Mouse (Mus musculus) left cerebral cortex, adult 8-10 months (tissue): ENCODE results near the gene Ephb3. TPM values are rescaled to one million over a fixed set of nuclear protein-coding genes. Genes with fewer than 3 reads are reported as not detected.
"Not testable (repeated sequence)": the region's sequence is repeated elsewhere in the genome, so short reads cannot be mapped to it uniquely, and the experiment has no call there.

Experiments
- DNase-seq, 2 experiments: peaks; one replicate each; pipeline ENCODE4 v3.0.0; 2022; ENCODE audit warnings: low spot score in 2 of 2
- total RNA-seq, 4 experiments: library from RNA; stranded (reverse); gene quantifications; 2 replicates each; pipeline ENCODE4 v1.2.4; 2022

Ephb3 gene
- total RNA-seq, result 10 to 100 TPM; 18.4 to 21.0 (median 19.9) TPM

DNA sequence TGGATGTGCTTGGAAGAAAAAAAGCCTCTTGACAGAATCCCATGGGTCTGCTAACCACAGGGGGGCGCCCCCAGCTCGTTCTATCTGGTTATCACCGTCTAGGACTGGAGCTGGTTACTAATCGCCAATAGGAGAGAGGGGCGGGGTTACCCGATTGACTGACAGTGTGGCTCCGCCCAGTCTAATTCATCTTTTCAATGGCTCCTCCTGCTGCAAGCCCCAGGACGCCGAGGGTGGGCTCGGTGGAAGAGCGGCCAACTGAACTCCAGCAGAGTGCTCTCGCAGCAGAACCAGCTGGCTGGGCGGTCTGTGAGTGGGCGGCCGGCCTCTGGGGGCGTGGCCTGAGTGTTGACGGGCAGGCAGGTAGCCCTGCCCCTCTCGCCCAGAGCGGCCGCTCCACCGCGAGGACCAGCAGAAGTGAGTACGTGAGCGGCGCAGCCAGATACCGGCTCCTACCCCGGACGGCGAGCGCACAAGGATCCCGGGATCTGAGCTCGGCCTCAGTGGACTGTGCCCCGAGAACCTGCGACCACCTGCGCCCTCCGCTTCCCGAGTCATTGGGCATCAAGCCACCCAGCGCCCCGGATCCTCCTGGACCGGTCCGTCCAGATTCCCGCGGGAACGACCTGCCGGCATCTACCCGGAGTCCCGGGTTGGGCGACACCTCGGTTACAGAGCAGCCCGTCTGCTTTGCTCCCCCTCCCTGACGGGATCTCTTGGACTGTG, at the start of gene Ephb3:
Gene Ephb3 (plus strand): TSS at position 389 of the 726 bp plus-strand sequence.
- DNase-seq, result peak; percentile 96 to 100

DNA sequence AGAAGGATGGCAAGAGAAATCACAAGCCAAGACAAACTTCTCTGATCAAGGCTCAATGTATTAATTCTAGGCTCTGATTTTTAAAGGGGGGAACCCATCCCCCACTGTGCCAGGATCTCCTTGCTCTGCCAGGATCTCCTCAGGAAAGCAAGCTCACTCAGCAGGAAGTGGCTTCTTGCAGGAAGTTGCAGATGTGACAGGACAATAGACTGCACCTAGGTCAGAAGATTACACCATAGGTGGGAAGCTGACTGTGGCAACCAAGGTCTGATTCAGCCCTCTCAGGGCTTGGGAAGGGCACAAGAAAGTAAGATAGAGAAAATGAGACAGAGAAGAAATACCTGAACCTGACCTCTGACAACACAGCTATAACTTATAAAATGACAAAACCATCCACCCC, 48.3 kb upstream of the Ephb3 start:
- not testable (repeated sequence) for DNase-seq

DNA sequence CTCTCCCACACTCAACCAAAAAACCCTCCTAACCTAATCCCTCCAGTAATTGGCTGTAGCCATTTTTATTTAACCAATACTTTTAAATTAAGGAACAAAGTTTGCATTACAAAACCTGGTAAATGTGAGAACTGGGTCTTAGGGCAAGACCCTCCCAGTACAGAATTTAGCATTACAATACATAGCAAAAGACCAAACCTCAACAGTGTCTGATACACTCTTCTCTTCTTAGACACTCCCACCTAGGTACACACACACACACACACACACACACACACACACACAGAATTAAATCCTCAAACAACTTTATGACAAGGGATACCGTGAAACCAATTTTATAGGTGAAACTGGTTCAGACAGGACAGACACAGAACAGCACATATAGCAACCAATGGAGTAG, 45.3 kb upstream of the Ephb3 start:
- DNase-seq, result not testable (repeated sequence)

DNA sequence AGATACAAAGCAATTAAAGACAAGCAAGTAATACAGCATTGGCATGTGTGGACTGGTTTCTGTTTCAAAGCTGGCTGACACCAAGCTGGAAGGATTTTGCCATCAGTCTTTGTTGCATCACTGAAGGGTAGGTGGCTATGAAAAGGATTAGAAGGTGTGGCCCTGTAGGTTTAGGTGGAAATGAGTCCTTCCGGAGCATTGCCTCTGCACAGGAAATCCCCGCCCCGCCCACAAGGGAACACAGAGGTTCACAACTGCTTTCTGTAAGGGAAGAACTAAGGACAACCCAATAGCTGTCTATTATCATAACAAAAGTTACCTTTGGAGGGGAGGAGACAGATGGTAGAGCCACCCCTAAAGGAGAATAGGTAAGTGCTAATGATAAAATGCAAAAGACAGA, 41.1 kb upstream of the Ephb3 start:
- DNase-seq, result not testable (repeated sequence)

DNA sequence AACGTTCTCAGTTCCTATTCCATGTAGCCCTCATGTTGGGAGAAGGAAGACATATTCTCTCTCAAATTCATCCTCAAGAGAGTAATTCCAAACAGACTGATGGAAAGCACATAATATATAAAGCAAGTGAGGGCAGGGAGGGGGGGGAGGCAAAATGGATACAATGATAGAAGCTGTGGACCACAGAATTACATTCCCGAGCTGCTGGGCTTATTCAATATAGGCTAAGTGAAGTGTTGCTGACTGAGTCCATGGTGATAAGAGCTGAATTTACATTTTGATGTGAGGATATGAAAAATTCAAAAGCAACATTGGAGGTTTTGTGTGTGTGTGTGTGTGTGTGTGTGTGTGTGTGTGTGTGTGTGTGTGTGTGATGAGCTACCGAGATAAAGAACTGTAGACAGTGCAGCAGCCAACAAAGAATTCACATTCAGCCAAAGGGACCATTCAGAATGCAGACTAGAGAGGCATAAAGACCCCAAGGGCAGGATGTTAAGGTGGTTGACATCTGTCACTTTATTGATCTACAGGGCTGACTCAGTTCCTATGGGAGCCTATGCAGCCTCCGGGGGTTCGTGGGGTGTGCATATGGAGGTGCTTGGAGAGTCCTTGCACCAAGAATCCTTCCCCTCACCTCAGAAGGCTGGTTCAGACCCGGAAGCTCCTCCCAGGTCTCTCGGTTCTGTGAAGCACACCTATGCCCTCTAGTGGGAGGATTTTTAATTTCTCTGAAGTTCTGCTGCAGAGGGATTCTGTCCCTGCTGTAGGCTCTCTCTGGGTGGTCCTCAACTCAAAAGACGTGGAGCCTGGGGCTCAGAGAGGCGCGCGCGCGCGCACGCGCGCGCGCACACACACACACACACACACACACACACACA, 39.0 kb upstream of the Ephb3 start:
- DNase-seq, result not testable (repeated sequence)

DNA sequence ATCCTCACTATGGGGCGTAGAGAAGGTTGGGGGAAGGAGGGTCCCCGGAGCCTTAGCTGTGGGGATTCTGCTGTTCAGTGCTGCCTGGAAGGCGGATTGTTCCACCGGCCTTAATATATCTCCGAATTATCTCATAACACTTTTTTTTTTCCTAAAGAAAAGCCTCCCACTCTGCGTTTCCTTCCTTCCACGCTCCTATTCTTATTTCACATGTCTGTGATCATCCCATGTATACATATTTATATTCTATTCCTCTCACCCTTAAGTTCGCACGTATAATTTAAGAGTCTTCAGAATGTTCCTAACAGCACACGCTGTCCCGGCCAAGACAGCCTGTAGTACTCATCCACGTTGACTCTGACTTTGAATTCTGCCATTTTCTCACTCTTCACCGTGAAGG, 35.8 kb upstream of the Ephb3 start:
- DNase-seq, result no peak

DNA sequence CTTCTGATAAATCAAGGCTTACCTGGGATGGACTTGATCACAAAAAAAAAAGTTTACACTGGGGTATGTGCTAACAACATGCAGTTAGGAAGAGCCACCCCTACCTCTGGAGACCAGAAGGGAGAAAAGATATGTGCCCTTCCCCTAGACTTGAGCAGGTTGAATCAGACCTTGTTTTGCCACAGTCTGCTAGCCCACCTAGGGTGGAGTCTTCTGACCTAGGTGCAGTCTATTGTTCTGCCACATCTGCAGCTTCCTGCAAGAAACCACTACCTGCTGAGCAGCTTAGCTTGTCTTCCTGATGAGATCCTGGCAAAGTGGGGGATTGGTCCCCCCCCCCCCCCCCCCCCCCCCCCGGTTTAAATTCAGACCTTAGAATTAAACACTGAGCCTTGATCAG, 29.3 kb upstream of the Ephb3 start:
- DNase-seq, result no peak

DNA sequence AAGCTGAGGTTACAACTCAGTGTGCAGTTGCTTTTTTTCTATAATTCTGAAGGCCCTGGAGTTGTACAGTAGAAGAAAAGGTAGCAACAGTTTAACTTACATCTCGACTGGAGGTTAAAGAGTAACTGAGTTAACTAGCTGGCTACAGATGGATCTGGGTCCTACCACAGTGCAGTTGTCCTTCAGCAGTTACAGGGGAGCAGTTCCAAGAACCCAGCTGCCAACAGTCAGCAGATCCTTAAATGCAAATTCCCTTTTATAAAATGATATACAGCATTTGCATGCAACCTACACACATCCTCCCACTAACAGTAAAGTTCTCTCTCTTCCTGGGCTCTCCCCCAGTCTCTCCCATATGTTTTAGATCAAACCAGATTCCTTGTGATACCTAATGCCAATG, 22.4 kb upstream of the Ephb3 start:
- peak in 1 of 2 experiments; percentile 74 for DNase-seq

DNA sequence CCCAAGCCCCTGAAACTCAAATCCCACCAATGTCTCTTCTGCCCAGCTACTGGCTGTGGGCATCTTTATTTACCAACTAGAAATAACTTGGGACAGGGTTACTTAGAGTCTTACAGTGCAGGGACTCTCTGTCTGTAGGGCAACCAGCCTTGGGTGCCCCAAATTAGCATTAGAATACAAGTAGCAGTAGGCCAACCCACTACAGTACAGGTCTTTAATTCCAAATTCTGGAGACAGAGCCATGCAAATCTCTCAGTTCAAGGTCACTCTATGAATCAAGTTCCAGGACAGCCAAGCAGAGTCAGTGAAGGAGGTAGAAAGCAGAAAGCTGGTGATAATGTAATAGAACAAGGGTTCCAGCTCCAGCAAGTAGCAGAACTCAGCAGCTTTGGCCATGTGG, 19.9 kb upstream of the Ephb3 start:
- no peak for DNase-seq

DNA sequence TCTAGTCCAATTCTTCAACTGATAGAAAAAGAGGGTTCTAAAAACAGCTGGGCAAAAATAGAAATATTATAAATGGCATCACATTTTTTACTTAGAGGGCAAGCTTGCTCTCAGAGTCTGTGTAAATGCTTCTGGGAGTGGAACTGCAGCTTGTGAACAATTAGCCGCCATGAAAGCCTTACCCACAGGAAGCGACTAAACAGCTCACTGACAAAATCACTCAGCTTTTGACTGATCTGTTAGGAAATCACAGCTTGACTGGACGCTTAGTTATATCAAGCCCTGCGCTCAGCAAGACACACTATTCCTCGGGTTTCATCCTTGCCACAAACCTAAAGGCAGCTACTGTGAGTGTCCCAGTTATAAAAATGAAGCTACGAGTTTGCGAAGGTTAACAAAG, 17.0 kb upstream of the Ephb3 start:
- no peak for DNase-seq

DNA sequence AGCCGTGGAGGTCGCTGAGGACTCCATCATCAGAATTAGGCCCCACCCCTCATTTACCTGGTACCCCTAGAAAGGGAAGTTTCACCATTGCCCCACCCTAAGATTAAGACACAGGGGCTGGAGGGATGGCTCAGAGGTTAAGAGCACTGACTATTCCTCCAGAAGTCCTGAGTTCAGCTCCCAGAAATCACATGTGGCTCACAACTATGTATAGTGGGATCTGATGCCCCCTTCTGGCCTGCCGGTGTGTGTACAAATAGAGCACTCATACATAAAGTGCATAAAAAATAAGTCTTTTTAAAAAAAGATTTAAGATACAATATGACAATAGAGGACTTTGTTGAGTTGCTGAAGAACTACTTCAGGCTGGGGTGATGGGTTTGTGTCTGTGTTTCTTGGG, 16.2 kb upstream of the Ephb3 start:
- DNase-seq, result no peak

DNA sequence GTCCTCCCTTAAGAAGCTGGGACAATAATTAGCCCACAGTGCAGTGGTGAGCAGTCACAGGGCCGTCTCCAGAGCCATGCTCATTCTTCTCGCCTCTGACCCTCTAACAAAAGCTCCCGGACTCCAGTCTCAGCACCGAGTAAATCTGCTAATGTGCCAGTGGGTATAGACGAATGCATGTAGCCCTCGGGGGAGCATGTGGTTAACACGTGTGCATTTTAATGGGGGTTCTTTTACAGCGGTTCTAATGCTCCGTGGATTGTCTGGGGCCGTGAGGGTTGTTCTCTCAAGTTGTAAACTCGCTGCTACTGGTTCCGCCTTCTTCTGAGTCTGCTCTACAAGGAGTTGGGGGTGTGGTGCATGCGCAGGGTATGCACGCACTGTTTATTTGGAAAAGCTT, 13.0 kb upstream of the Ephb3 start:
- no peak for DNase-seq

DNA sequence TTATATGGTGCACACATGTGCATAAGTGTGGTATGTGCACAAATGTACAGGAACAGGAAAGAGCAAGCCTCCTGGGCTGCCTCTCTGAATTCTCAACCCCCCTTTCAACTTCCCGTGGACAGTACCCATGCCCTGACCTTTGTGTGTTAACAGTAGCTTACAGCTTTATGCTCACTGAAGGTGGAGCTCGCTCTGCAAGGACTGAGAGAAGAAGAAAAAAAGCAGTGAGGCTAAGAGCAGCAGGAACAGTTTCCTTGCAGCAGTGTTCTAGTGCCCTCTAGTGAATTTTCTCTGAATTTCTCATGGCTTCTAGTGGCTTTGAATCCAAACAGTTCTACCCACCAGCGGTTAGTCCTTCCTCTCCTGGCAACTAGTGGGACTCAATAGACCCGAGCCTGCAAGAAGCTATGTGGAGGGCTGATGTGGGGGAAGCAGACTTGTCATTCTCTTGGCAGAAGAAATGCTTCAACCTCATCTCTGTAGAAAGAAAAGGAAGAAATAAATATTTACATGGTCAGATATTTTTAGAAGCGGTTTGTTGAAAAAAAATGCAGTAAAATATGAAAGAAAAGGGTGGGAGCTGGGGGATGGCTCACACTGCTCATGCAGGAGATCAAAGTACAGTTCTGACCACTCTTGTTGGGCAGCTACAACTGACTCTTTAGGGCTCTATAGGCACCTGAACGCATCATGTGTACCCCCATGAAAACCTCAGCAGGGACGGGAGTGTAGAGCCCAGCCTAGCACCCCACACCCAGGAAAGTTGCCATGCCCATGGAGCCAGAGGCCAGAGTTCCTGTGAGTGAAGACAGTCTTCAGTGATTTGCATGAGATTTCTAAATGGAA, 11.8 kb upstream of the Ephb3 start:
- DNase-seq, result no peak

DNA sequence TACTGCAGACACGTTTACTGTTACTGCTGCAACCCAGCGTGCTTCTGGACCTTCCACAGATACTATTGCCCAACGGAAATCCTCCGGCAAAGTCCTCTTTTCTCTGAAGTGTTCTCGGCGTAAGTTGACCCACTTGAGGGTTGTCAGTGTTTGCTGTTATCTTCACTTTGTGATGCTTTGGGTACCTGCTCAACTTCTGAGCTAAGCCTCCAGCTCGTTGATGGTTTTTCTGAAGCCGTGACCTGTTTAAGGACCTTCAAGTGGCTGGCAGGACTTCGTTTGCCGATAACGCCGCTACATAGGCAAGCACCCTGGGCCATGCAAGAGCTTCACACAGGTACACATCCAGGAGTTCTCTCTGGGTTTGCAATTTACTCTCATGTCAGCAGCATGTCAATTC, 10.4 kb upstream of the Ephb3 start:
- DNase-seq, result no peak

DNA sequence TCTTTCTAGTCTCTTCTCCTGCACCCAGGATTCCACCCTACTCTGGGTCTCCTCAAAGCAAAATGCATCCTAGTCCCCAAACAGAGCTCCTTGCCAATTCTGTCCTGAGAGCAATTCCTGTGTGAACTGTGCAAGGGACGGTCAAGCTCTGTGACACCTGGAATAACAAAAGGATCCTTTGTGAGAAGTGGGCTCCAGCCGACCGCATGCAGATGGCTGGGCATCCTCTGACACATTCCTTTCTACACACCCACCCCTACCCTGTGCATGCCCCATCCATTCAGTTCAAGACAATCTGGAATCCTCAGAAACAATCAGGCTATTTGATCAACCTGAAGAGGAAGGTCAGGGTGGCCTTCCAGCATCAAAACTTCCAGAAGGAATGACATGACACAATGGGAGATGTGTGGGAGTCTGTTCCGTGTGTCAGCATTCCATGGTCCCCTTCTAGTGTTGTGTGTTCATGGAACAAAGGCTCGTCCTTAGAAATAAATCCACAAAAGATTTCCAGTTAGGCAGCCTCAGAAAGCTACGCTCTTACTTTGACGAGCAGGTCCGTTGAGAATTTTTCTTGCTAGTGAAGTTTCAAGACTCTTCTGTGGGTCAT, 9.2 kb upstream of the Ephb3 start:
- no peak for DNase-seq

DNA sequence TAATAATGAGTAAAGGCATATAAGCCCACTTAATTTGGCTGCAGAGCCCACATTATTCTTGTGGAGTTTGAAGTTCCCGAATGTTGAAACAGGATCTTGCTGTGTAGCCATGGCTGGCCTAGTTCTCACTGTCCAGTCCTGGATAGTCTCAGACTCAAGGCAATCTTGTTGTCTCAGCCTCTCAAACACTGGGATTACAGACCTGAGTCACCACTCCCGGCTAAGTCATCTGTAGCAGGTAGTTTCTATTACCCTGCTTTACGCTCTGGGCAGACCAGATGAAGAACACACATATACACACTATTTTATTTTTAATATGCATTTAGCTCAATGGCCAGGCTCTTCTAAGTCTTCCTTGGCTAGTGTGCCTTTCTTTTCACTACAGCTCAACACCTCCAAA, 8.0 kb upstream of the Ephb3 start:
- no peak for DNase-seq

DNA sequence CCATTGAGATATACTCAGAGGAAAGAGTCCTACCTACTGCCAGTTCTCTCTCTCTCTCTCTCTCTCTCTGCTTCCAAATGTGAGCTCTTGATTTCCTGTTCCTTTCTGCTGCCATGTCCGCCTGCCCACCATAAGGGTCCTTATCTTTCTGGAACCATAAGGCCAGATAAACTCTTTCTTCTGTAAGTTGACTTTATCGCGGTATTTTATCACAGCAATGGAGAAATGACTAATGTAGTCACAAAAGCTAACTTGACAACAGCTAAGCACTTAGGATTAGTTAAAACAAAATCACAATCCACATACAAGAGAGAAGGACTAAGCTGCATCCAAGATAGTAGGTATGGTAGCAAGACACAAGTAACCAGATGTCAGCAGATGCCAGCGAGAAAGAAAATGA, 7.0 kb upstream of the Ephb3 start:
- no peak for DNase-seq

DNA sequence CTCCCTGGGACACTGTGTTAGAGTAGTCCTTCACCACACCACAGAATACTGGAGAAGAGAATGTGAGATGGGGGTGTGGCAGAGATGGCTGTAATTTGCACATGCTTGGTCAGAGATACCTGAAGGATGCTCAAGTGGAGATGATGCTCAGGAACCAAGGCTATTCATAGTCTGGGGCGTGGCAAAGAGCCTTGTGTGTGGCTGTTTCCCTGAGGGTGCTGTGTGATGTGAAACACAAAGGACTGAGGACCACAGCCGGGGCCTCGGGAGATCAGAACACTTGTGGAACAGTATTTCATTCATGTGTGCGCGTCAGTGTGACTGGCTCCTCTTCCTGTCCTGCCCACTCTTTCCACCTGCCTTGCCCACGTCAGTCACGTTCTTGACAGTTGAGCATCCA, 6.5 kb upstream of the Ephb3 start:
- DNase-seq, result no peak

DNA sequence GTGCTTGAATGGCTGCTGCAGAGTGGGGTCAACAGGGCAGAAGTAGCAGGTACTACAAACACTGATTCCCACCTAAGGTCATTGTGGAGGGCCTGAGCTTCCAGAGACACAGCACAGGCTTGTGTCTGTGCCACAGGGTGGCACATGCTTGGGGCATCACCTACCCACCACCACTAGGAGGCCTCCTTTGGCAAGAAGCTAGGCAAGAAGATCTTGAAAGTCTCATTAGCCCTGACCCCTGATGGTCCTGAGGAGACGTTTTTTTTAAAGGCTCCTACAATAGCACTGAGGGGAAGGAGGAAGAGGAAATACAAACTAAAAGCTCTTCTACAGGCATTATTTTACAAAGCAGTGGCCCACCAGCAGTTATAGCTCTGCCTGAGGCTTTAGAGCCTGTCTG, 6.0 kb upstream of the Ephb3 start:
- no peak for DNase-seq

DNA sequence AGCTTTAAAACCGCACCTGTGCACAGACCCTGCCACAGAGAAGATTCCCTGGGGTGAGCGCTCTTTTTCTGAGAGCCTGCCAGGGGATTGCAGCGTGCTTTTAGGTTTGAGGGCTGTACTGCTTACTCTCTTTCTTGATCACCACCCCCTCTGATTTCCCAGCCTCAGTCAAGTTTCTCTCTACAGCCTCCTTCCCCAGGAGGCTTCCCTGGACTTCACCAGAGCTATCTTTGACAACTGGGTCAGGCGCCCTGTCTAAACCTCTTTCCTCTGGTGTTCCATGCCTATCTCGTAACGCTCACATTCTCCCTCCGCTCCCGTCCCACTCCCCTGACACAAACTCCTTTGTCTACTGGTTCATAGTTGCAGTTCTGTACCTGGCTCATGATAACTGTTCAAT, 5.1 kb upstream of the Ephb3 start:
- DNase-seq, result no peak

DNA sequence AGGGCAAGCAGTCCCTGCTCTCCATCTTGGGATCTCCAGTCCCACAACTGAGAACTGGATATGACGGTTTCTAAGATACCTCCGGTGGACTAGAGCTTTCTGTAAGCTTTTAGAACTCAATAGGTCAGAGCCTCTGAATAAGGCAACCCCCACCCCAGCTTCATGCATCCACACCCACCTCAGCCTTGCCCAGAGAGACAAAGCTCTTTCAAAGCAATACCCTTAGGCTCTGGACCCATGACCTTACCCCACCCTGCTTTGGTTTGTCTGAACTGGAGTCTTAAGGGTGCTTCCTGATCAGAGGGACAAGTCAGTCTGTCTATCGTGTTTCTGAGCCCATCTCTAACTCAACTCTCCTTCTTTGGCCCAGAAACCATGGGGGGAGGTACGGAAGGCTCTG, 1.8 kb upstream of the Ephb3 start:
- DNase-seq, result no peak
